In genomic region chr8:8728643-8729042, GRCm38 (mm10) we compare ENCODE assay signal across 24 mouse cellular contexts.
"Had no signal": no experiment of that assay in that cellular context is flagged by ENCODE, and none has a peak within 500 bp of the region (broad histone marks: within the 10 kb centered on the region; RNA-seq: fewer than 3 reads in every experiment).

No protein-coding gene starts in this region.

- DNase-seq: kidney, postnatal 25 days; layer of hippocampus, adult 9-11 months; left cerebral cortex, postnatal 4 days; liver, postnatal 0 days; lung, embryonic 14.5 days; retina, postnatal 1 day; right cerebral cortex, postnatal 25 days; spleen, adult 18-20 months; thymus, postnatal 25 days had no signal

- H3K4me2 ChIP-seq: limb, embryonic 12.5 days; limb, embryonic 15.5 days; liver, embryonic 11.5 days; lung, embryonic 14.5 days; midbrain, embryonic 13.5 days; neural tube, embryonic 13.5 days; stomach, embryonic 15.5 days had no signal

- H3K4me1 ChIP-seq: limb, embryonic 12.5 days; limb, embryonic 15.5 days; megakaryocyte, embryonic 14.5 days; midbrain, embryonic 10.5 days; midbrain, embryonic 13.5 days; neural tube, embryonic 13.5 days; stomach, embryonic 15.5 days had no signal

- H3K9me3 ChIP-seq: limb, embryonic 12.5 days; limb, embryonic 15.5 days; midbrain, embryonic 10.5 days; midbrain, embryonic 13.5 days; neural tube, embryonic 13.5 days; stomach, embryonic 15.5 days had no signal

- H3K36me3 ChIP-seq: limb, embryonic 12.5 days; limb, embryonic 15.5 days; midbrain, embryonic 10.5 days; midbrain, embryonic 13.5 days; neural tube, embryonic 13.5 days; stomach, embryonic 15.5 days had no signal

- H3K4me3 ChIP-seq: layer of hippocampus, adult 2 months; limb, embryonic 12.5 days; limb, embryonic 15.5 days; megakaryocyte, embryonic 14.5 days; midbrain, embryonic 10.5 days; midbrain, embryonic 13.5 days; myocyte; neural tube, embryonic 13.5 days; stomach, embryonic 15.5 days had no signal

- H3K27me3 ChIP-seq: limb, embryonic 15.5 days; megakaryocyte, embryonic 14.5 days; midbrain, embryonic 13.5 days; neural tube, embryonic 13.5 days; stomach, embryonic 15.5 days had no signal

- H3K27ac ChIP-seq: kidney, postnatal 0 days; layer of hippocampus, adult 2 months; limb, embryonic 12.5 days; limb, embryonic 15.5 days; liver, embryonic 14.5 days; macrophage; midbrain, embryonic 10.5 days; midbrain, embryonic 13.5 days; neural tube, embryonic 13.5 days; stomach, embryonic 15.5 days had no signal

- H3K9ac ChIP-seq: limb, embryonic 12.5 days; limb, embryonic 15.5 days; liver, embryonic 14.5 days; liver, postnatal 0 days; lung, embryonic 14.5 days; midbrain, embryonic 13.5 days; neural tube, embryonic 13.5 days; stomach, embryonic 15.5 days had no signal

- ATAC-seq: liver, postnatal 0 days; lung, postnatal 0 days; midbrain, embryonic 13.5 days; midbrain, embryonic 16.5 days had no signal
